Mouse (Mus musculus) embryonic fibroblast, embryonic 13.5 days (primary cell): ENCODE data around the gene Oosp2.

Experiments
- CTCF ChIP-seq: IDR thresholded peaks from 2 replicates; pipeline ENCODE4 v1.5.1; 2011; ENCODE audit warnings: mild to moderate bottlenecking, control low read depth, low read length, moderate library complexity, borderline replicate concordance; ENCODE audit not compliant: insufficient read depth
- POLR2A ChIP-seq: IDR thresholded peaks from 2 replicates; pipeline ENCODE4 v1.6.1; 2011; ENCODE audit warnings: low read depth, mild to moderate bottlenecking, control low read depth, low read length, moderate library complexity

GRCm38 (mm10) chr19:11635572-11635971, 24.8 kb downstream of the Oosp2 start:
- no peak for TF ChIP-seq CTCF
- TF ChIP-seq POLR2A = no peak
